Mouse (Mus musculus): Measurements from ENCODE around the gene Ddi1. TPM values are rescaled to one million over a fixed set of nuclear protein-coding genes. Genes with fewer than 3 reads are reported as not detected.
"Not testable (repeated sequence)": the region's sequence is repeated elsewhere in the genome, so short reads cannot be mapped to it uniquely, and the experiment has no call there.

The Ddi1 gene
- polyA plus RNA-seq, 1 experiment from 2014 or later: 0.55 TPM

DNA sequence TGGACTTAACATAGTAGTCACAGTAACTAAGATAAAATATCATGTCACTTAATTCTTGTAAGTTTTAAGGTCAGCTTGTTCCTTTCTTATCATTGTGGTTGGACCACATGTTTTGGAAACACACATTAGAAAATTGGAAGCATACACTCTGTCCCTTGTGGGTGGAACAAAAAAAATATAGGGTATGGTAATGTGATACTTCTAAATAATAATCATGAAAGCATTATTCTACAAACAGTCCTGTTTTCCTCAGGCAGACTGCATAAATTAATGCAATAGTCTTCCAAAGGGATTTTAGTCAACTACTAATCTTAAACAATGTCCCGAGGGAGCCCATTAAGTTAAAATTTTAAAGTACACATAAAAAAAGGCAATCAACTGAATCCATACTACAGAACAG lies 6.7 kb upstream of the Ddi1 start:
- Histone ChIP-seq H3K27me3 (ENCODE audit: control insufficient read depth, insufficient read depth, low read length) (no peaks in the 10 kb centered on the region), H3K27ac (ENCODE audit: low read depth, low read length) (no peak overlapping the region), H3K4me3 (ENCODE audit: low read length) (no peak overlapping the region), H3K4me1 (ENCODE audit: control insufficient read depth, insufficient read depth, low read length) (0 out of 2 replicates have a peak, but pooled peaks cover 3% of the 10 kb centered on the region), H3K9me3 (ENCODE audit: control insufficient read depth, low read length) (no peaks in the 10 kb centered on the region), H3K9ac (ENCODE audit: low read depth, low read length) (no peak overlapping the region), H3K4me2 (replicated peaks; ENCODE audit: low read depth, low read length) (no peak overlapping the region), H3K36me3 (ENCODE audit: control insufficient read depth, insufficient read depth, low read length) (no peaks in the 10 kb centered on the region)
- WGBS: 73% methylated on average over 1 of the region's 1 CpGs
- no peak for ATAC-seq (ENCODE audit: low FRiP score, low TSS enrichment)

DNA sequence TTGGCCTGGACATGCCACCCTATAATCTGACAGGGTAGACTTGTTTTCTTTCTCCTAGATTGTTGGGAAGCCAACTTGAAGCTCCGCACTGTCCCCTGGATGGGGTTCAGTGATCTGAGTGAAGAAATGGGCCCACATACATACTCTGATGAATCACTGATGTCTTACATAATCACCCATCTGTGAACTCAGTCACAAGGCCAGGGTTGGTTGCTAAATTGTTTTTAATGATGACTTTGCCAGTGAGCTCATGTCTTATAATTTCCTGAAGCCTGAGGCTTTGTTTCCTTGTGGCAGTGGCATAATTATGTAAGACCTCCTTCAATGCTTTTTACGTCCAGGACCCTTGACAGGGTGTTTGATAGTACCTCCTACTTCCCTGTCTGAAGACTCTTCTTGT lies 4.8 kb downstream of the Ddi1 start:
- Histone ChIP-seq H3K9ac (ENCODE audit: low read depth, low read length) (no peak overlapping the region), H3K4me2 (replicated peaks; ENCODE audit: low read depth, low read length) (no peak overlapping the region), H3K27ac (ENCODE audit: low read depth, low read length) (no peak overlapping the region), H3K9me3 (ENCODE audit: control insufficient read depth, low read length) (no peaks in the 10 kb centered on the region), H3K27me3 (ENCODE audit: control insufficient read depth, insufficient read depth, low read length) (no peaks in the 10 kb centered on the region), H3K4me3 (ENCODE audit: low read length) (no peak overlapping the region), H3K36me3 (ENCODE audit: control insufficient read depth, insufficient read depth, low read length) (no peaks in the 10 kb centered on the region), H3K4me1 (ENCODE audit: control insufficient read depth, insufficient read depth, low read length) (no peaks in the 10 kb centered on the region)
- 76% methylated on average over 2 of the region's 2 CpGs for WGBS
- ATAC-seq (ENCODE audit: low FRiP score, low TSS enrichment): no peak

DNA sequence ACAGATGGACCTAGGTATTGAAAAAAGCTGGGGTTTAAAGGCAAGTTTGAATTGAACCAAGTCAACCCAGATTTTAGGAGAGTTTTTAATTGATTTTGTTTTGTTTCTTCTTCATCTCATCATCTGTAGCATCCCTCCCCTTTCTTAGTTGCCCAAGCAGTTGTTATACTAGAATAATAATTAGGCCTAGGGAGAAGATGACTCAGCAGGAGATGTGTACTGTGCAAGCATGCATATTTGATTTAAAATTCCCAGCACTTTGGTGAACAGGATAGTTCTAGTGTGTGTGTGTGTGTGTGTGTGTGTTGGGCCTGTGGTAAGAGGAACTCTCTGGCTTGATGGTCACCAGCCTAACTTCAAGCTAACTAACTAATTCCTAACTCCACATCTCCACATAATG lies 12.6 kb downstream of the Ddi1 start:
- Histone ChIP-seq H3K4me1 (ENCODE audit: control insufficient read depth, insufficient read depth, low read length) (no peaks in the 10 kb centered on the region), H3K9ac (ENCODE audit: low read depth, low read length) (no peak overlapping the region), H3K36me3 (ENCODE audit: control insufficient read depth, insufficient read depth, low read length) (no peaks in the 10 kb centered on the region), H3K9me3 (ENCODE audit: control insufficient read depth, low read length) (no peaks in the 10 kb centered on the region), H3K27me3 (ENCODE audit: control insufficient read depth, insufficient read depth, low read length) (no peaks in the 10 kb centered on the region), H3K4me3 (ENCODE audit: low read length) (no peak overlapping the region), H3K27ac (ENCODE audit: low read depth, low read length) (no peak overlapping the region), H3K4me2 (replicated peaks; ENCODE audit: low read depth, low read length) (no peak overlapping the region)
- no peak for ATAC-seq (ENCODE audit: low FRiP score, low TSS enrichment)

DNA sequence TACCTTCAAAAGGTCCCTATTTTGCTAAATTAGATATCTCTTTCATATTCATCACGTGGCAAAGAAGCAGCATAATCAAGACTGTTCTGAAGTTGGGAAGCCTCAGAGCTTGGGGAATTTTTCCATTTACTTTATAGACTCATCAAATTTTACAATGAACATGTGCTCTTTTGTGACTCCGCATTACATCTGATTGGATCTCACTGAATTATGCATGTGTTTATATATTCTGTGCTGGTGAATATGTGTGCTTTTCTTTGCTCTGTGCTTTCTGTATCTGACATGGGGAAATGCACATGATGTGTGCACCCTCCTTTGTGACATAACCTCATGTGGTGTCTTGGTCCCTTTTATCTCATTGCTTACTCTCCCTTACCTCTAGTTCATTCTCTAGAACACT lies 17.7 kb downstream of the Ddi1 start:
- no peaks in the 10 kb centered on the region for H3K9me3 ChIP-seq (ENCODE audit: control insufficient read depth, low read length)
- no peaks in the 10 kb centered on the region for H3K27me3 ChIP-seq (ENCODE audit: control insufficient read depth, insufficient read depth, low read length)
- H3K27ac ChIP-seq (ENCODE audit: low read depth, low read length): no peak overlapping the region
- no peak overlapping the region for H3K9ac ChIP-seq (ENCODE audit: low read depth, low read length)
- H3K36me3 ChIP-seq (ENCODE audit: control insufficient read depth, insufficient read depth, low read length): no peaks in the 10 kb centered on the region
- H3K4me3 ChIP-seq (ENCODE audit: low read length): no peak overlapping the region
- no peak for ATAC-seq (ENCODE audit: low FRiP score, low TSS enrichment)
- WGBS: 87% methylated on average over 2 of the region's 2 CpGs
- H3K4me1 ChIP-seq (ENCODE audit: control insufficient read depth, insufficient read depth, low read length): no peaks in the 10 kb centered on the region
- H3K4me2 ChIP-seq (replicated peaks; ENCODE audit: low read depth, low read length): no peak overlapping the region

DNA sequence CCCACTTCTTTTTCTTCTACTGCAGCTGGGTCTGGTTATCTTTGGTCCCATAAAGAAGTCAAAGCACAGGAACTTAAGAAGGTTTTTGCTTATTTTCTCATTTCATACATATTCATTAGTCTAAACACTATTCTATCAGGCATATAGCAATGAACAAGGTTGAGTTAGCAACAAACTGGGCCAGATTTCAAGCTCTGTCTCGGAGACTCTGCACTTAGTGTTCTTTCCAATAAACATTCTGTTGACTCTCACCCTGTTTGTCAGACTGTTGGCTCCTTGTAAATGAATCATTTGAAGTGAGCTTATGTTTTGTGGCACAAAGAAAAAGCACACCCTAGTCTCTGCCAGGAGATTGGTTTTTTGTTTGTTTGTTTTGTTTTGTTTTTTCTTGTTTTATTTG lies 19.3 kb downstream of the Ddi1 start:
- Histone ChIP-seq H3K27ac (ENCODE audit: low read depth, low read length) (no peak overlapping the region), H3K4me1 (ENCODE audit: control insufficient read depth, insufficient read depth, low read length) (no peaks in the 10 kb centered on the region), H3K4me2 (replicated peaks; ENCODE audit: low read depth, low read length) (no peak overlapping the region), H3K36me3 (ENCODE audit: control insufficient read depth, insufficient read depth, low read length) (no peaks in the 10 kb centered on the region), H3K27me3 (ENCODE audit: control insufficient read depth, insufficient read depth, low read length) (no peaks in the 10 kb centered on the region), H3K9me3 (ENCODE audit: control insufficient read depth, low read length) (no peaks in the 10 kb centered on the region), H3K9ac (ENCODE audit: low read depth, low read length) (no peak overlapping the region), H3K4me3 (ENCODE audit: low read length) (no peak overlapping the region)
- ATAC-seq (ENCODE audit: low FRiP score, low TSS enrichment): no peak
- 45% methylated on average over 1 of the region's 1 CpGs for WGBS

DNA sequence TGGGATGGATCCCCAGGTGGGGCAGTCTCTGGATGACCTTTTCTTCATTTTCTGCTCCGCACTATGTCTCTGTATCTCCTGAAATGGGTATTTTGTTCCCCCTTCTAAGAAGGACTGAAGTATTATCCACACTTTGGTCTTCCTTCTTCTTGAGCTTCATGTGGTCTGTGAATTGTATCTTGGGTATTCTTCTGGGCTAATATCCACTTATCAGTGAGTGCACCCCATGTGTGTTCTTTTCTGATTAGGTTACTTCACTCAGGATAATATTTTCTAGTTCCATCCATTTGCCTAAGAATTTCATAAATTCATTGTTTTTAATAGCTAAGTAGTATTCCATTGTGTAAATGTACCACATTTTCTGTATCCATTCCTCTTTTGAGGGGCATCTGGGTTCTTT lies 33.7 kb downstream of the Ddi1 start:
- 94% methylated on average over 1 of the region's 1 CpGs for WGBS
- not testable (repeated sequence) for H3K36me3 ChIP-seq (ENCODE audit: control insufficient read depth, insufficient read depth, low read length); H3K27ac ChIP-seq (ENCODE audit: low read depth, low read length); H3K9me3 ChIP-seq (ENCODE audit: control insufficient read depth, low read length); H3K4me1 ChIP-seq (ENCODE audit: control insufficient read depth, insufficient read depth, low read length); H3K9ac ChIP-seq (ENCODE audit: low read depth, low read length); H3K4me3 ChIP-seq (ENCODE audit: low read length); H3K4me2 ChIP-seq (replicated peaks; ENCODE audit: low read depth, low read length); H3K27me3 ChIP-seq (ENCODE audit: control insufficient read depth, insufficient read depth, low read length); ATAC-seq (ENCODE audit: low FRiP score, low TSS enrichment)

DNA sequence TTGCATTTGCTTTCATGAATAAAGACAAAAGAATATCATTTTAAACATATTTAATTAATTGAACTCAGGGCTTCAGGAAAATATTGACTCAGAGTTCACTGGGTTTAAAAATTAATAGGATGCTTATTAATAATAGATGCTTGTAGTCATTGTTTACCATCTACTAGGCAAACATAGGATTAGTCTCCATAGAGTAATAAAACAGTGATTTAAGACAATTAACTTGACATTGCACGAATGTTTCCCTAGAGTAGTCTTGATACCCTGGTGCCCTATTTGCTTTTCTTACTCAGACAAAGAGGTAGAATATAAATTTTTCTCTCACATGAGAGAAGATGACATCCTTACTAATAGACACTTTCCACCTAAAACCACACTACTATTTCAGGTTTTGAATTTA lies 52.1 kb downstream of the Ddi1 start:
- 13% methylated on average over 1 of the region's 1 CpGs for WGBS
- H3K27me3 ChIP-seq (ENCODE audit: control insufficient read depth, insufficient read depth, low read length): no peaks in the 10 kb centered on the region
- ATAC-seq (ENCODE audit: low FRiP score, low TSS enrichment): no peak
- no peak overlapping the region for H3K4me2 ChIP-seq (replicated peaks; ENCODE audit: low read depth, low read length)
- H3K9ac ChIP-seq (ENCODE audit: low read depth, low read length): no peak overlapping the region
- H3K36me3 ChIP-seq (ENCODE audit: control insufficient read depth, insufficient read depth, low read length): no peaks in the 10 kb centered on the region
- no peak overlapping the region for H3K27ac ChIP-seq (ENCODE audit: low read depth, low read length)
- no peaks in the 10 kb centered on the region for H3K9me3 ChIP-seq (ENCODE audit: control insufficient read depth, low read length)
- no peaks in the 10 kb centered on the region for H3K4me1 ChIP-seq (ENCODE audit: control insufficient read depth, insufficient read depth, low read length)
- no peak overlapping the region for H3K4me3 ChIP-seq (ENCODE audit: low read length)

DNA sequence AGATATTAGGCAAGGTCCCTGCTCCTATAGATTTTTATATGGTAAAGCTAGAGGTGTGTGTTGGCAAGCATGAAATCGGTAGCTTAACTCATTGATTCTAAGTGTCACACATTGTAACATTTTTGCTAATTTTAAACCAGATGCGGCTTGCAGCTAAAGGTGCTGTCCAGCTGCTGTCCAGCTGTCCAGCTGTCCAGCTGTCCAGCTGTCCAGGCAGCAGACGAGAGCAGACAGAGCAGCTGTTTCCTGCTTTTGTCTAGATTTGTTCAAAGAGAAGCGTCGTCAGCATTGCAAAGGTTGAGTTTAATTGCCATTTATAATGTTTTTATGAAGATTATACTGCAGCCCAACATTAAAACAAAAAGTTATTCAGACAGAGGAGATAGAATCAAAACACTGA lies 56.8 kb downstream of the Ddi1 start:
- no peak for ATAC-seq (ENCODE audit: low FRiP score, low TSS enrichment)
- Histone ChIP-seq H3K27me3 (ENCODE audit: control insufficient read depth, insufficient read depth, low read length) (no peaks in the 10 kb centered on the region), H3K27ac (ENCODE audit: low read depth, low read length) (no peak overlapping the region)

More for the DNA sequence above, 56.8 kb downstream of the Ddi1 start:
- no peak overlapping the region for H3K9ac ChIP-seq (ENCODE audit: low read depth, low read length)
- no peaks in the 10 kb centered on the region for H3K36me3 ChIP-seq (ENCODE audit: control insufficient read depth, insufficient read depth, low read length)
- H3K9me3 ChIP-seq (ENCODE audit: control insufficient read depth, low read length): no peaks in the 10 kb centered on the region
- H3K4me2 ChIP-seq (replicated peaks; ENCODE audit: low read depth, low read length): no peak overlapping the region
- H3K4me3 ChIP-seq (ENCODE audit: low read length): no peak overlapping the region
- no peaks in the 10 kb centered on the region for H3K4me1 ChIP-seq (ENCODE audit: control insufficient read depth, insufficient read depth, low read length)
- WGBS: 57% methylated on average over 5 of the region's 5 CpGs
